Mouse (Mus musculus) left cerebral cortex, postnatal 25 days (tissue): ENCODE measurements around the gene Mybphl. TPM values are rescaled to one million over a fixed set of nuclear protein-coding genes. Genes with fewer than 3 reads are reported as not detected.

Source experiments
- total RNA-seq, 2 experiments: library from RNA; stranded (reverse); gene quantifications; 2 replicates each; pipeline ENCODE4 v1.2.3; 2021

Mybphl gene
- total RNA-seq, 2 experiments from 2014 or later, result 0.25 to 0.85 TPM

Other genes starting within 250 kb of the Mybphl start
- gene Gnai3, start 218.8 kb upstream of the Mybphl start, total RNA-seq, result 10 to 100 TPM; 25.6 to 27.7 TPM
- gene Gpr61, start 210.0 kb upstream of the Mybphl start, total RNA-seq, result 10 to 100 TPM; 18.1 to 19.4 TPM
- gene Amigo1, start 178.6 kb upstream of the Mybphl start, total RNA-seq, result 10 to 100 TPM; 68.7 to 72.9 TPM
- gene Cyb561d1, start 163.7 kb upstream of the Mybphl start, total RNA-seq, result 10 to 100 TPM; 17.4 to 17.9 TPM
- gene Atxn7l2, start 154.0 kb upstream of the Mybphl start, total RNA-seq, result 10 to 100 TPM; 24.0 to 24.2 TPM
- 1 to 10 TPM; 1.3 to 1.9 TPM for gene Sypl2, start 138.3 kb upstream of the Mybphl start, total RNA-seq
- gene Psma5, start 108.0 kb upstream of the Mybphl start, total RNA-seq, result 10 to 100 TPM; 73.8 to 88.5 TPM
- gene Sort1, start 80.8 kb upstream of the Mybphl start, total RNA-seq, result 100 to 1,000 TPM; 293 to 302 TPM
- gene Psrc1, start 18.9 kb downstream of the Mybphl start, total RNA-seq, result 10 to 100 TPM; 12.9 to 18.6 TPM
- gene Celsr2, start 50.6 kb downstream of the Mybphl start, total RNA-seq, result 100 to 1,000 TPM; 160 to 168 TPM
- 100 to 1,000 TPM; 207 to 212 TPM for gene Sars, start 80.3 kb downstream of the Mybphl start, total RNA-seq
- 1 to 10 TPM in 1 of 2 experiments, under 1 TPM in 1; 0.92 to 1.6 TPM for gene 1700013F07Rik, start 169.2 kb downstream of the Mybphl start, total RNA-seq
- 10 to 100 TPM; 28.2 to 36.0 TPM for gene 5330417C22Rik, start 171.6 kb downstream of the Mybphl start, total RNA-seq
- 10 to 100 TPM; 42.5 to 44.7 TPM for gene Tmem167b, start 197.6 kb downstream of the Mybphl start, total RNA-seq
- gene Taf13, start 206.8 kb downstream of the Mybphl start, total RNA-seq, result 10 to 100 TPM; 34.9 to 35.4 TPM
- gene Wdr47, start 226.4 kb downstream of the Mybphl start, total RNA-seq, result 100 to 1,000 TPM; 127 to 137 TPM